Mouse (Mus musculus) heart, embryonic 10.5 days (tissue): ENCODE results near the gene Midn. TPM values are rescaled to one million over a fixed set of nuclear protein-coding genes. Genes with fewer than 3 reads are reported as not detected.
A peak's percentile ranks its signal among the peaks of the same experiment; 100 is the strongest.

Experiments used
- DNase-seq: peaks from one replicate; pipeline ENCODE4 v3.0.0-alpha.2; 2017; ENCODE audit warnings: low spot score
- H3K27ac ChIP-seq: fragments of 300-500 bp; sonication (generic); 2 replicates; pipeline ENCODE4 v1.5.1; 2016; ENCODE audit warnings: mild to moderate bottlenecking
- H3K27me3 ChIP-seq: fragments of 300-500 bp; sonication (generic); 2 replicates; pipeline ENCODE4 v1.6.1; 2016; ENCODE audit warnings: mild to moderate bottlenecking; ENCODE audit not compliant: poor library complexity, insufficient read depth, severe bottlenecking
- H3K36me3 ChIP-seq: fragments of 300-500 bp; sonication (generic); 2 replicates; pipeline ENCODE4 v1.6.1; 2016; ENCODE audit warnings: mild to moderate bottlenecking, moderate library complexity
- H3K4me1 ChIP-seq: fragments of 300-500 bp; sonication (generic); 2 replicates; pipeline ENCODE4 v1.6.1; 2016; ENCODE audit warnings: mild to moderate bottlenecking
- H3K4me3 ChIP-seq: fragments of 300-500 bp; sonication (generic); 2 replicates; pipeline ENCODE4 v1.5.1; 2016; ENCODE audit warnings: mild to moderate bottlenecking, moderate library complexity
- H3K9me3 ChIP-seq: fragments of 300-500 bp; sonication (generic); 2 replicates; pipeline ENCODE4 v1.6.1; 2016; ENCODE audit warnings: mild to moderate bottlenecking, moderate library complexity
- WGBS: fragments of 180-500 bp; shearing (Covaris S2); methylation state at CpG from one replicate; pipeline ENCODE4 v1.1.7; 2016; 5-methylcytosine and 5-hydroxymethylcytosine counted together
- polyA plus RNA-seq: library from polyadenylated mRNA; unstranded; fragments of >200 nt; fragmentation: Nextera tagmentation; extraction: Ambion mirVana; gene quantifications from 2 replicates; pipeline ENCODE4 v1.2.1, GENCODE M21; 2016

Gene Midn
- polyA plus RNA-seq, 1 experiment from 2014 or later = 24.4 TPM

DNA sequence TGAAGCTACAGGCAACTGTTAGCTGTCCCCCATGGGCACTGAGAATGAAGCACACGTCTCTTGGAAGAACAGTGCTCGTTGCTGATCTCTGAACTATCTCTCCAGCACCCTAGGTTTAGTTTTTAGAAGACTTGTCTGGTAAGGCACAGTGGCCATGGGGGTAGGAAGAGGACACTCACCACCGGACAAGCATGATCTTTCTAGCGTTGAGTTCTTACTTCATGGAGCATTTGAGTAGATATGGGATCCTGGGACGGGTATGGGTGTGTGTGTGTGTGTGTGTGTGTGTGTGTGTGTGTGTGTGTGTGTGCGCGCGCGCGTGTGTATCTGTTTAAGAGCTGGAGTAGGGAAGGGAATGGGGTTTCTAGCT, 7.4 kb upstream of the Midn start, which contains the start of gene Cbarp:
TSS of gene Cbarp (minus strand) at position 170 of the 370 bp plus-strand sequence.
- WGBS = 73% methylated on average over 10 of the region's 10 CpGs
- no peak for DNase-seq
- Histone ChIP-seq H3K4me3 (peak within 1 kb of the TSS; percentile 85), H3K27ac (peak within 1 kb of the TSS; percentile 94), H3K27me3 (peaks cover 36% of the 10 kb centered on the region), H3K9me3 (no peaks in the 10 kb centered on the region), H3K4me1 (peaks cover 70% of the 10 kb centered on the region), H3K36me3 (peaks cover 30% of the 10 kb centered on the region)

DNA sequence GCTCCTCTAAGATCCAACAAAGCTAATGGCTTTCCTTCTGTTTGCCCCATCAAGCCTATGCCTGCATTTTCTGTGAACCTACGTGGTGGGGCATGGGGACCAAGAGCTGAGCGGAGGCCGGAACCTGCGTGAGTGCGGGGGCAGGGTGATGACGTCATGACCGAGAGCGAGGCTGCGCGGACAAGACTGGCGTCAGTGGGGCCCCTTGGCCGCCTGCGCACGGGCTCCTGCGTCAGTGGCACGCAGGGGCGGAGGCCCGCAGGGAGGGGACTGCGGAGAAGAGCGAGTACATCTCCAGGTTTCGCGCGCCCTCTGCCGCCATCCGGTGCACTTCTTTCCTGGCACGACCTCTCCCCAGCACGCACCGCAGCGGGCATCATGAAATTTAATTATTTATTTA, 6.8 kb upstream of the Midn start:
- Histone ChIP-seq H3K9me3 (no peaks in the 10 kb centered on the region), H3K27ac (peak overlapping the region; percentile 94), H3K4me3 (peak overlapping the region; percentile 85), H3K4me1 (peaks cover 74% of the 10 kb centered on the region), H3K27me3 (peaks cover 30% of the 10 kb centered on the region), H3K36me3 (peaks cover 31% of the 10 kb centered on the region)
- DNase-seq = peak; percentile 98
- WGBS = under 1% methylated on average over 29 of the region's 29 CpGs

- peak overlapping the region; percentile 94 for H3K27ac ChIP-seq
- peaks cover 38% of the 10 kb centered on the region for H3K36me3 ChIP-seq
- H3K4me1 ChIP-seq = peaks cover 74% of the 10 kb centered on the region
- H3K4me3 ChIP-seq = peak overlapping the region; percentile 85
- under 1% methylated on average over 43 of the region's 43 CpGs for WGBS
- DNase-seq = peak; percentile 99
- no peaks in the 10 kb centered on the region for H3K9me3 ChIP-seq
- H3K27me3 ChIP-seq = peaks cover 23% of the 10 kb centered on the region
Observed at GRCm38 (mm10) chr10:80141786-80142529, 6.1 kb upstream of the Midn start.

DNA sequence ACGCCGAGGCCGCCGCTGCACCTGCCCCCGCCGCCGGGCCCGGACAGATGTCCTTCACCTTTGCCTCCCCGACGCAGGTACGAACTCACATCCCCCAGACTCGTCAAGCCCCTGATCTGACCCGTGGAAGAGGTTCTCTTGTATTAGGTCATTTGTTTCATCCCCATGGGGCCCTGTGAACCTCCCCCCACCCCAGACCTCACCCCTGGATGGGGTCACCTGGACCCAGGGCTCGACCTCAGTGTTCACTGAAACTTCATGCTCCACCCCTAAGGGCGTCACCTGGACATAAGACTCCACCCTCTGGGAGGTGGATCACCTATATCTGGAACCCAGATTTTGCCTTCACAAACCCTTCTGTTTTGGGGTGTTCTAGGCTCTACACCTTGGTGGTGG, 5.5 kb upstream of the Midn start:
- Histone ChIP-seq H3K4me1 (peaks cover 74% of the 10 kb centered on the region), H3K36me3 (peaks cover 38% of the 10 kb centered on the region), H3K9me3 (no peaks in the 10 kb centered on the region), H3K27me3 (peaks cover 17% of the 10 kb centered on the region), H3K4me3 (peak overlapping the region; percentile 85), H3K27ac (peak overlapping the region; percentile 94)
- DNase-seq = no peak
- under 1% methylated on average over 15 of the region's 15 CpGs for WGBS

DNA sequence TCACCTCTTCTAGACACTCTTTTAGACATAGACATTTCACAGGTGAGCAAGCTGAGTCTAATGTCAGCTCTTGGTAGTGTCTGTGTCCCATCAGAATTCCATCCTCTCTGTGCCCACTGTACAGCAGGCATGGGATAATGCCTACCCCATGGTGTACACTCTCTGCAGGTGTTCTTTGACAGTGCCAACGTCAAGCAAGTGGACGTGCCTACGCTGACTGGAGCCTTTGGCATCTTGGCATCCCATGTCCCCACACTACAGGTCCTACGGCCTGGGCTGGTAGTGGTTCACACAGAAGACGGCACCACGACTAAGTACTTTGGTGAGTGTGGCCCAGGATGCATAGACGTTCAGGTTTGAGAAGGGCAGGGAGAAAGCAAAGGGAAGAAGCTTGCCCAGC, 4.4 kb upstream of the Midn start:
- DNase-seq = no peak
- Histone ChIP-seq H3K36me3 (peaks cover 38% of the 10 kb centered on the region), H3K4me1 (peaks cover 71% of the 10 kb centered on the region), H3K27me3 (peaks cover 6% of the 10 kb centered on the region), H3K4me3 (peak overlapping the region; percentile 30; the same call in 1 of the 2 replicates), H3K9me3 (no peaks in the 10 kb centered on the region), H3K27ac (no peak overlapping the region)
- 96% methylated on average over 7 of the region's 7 CpGs for WGBS

DNA sequence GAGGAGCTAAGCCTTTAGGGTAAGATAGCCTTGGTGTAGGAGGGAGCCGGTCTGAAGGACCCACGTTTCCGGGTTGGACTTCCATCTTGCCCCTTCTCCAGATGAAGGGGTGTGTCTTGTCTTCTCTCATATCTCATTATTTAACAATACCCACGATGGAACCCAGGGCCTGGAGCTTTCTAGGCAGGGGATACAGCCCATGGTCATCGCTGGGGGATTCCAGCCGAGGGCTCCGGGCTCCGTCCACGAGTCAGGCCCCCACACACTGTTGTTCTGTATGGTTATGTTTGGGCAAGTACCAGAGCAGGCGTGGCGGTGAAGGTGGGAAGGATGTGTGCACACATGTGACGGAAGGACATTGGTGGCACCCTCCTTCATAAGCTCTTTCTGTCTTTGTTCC, 3.9 kb upstream of the Midn start:
- Histone ChIP-seq H3K4me1 (peaks cover 66% of the 10 kb centered on the region), H3K36me3 (peaks cover 38% of the 10 kb centered on the region), H3K27me3 (peaks cover 4% of the 10 kb centered on the region; the same call in 1 of the 2 replicates), H3K9me3 (no peaks in the 10 kb centered on the region), H3K27ac (no peak overlapping the region), H3K4me3 (peak overlapping the region; percentile 30; the same call in 1 of the 2 replicates)
- no peak for DNase-seq
- 92% methylated on average over 12 of the region's 12 CpGs for WGBS

DNA sequence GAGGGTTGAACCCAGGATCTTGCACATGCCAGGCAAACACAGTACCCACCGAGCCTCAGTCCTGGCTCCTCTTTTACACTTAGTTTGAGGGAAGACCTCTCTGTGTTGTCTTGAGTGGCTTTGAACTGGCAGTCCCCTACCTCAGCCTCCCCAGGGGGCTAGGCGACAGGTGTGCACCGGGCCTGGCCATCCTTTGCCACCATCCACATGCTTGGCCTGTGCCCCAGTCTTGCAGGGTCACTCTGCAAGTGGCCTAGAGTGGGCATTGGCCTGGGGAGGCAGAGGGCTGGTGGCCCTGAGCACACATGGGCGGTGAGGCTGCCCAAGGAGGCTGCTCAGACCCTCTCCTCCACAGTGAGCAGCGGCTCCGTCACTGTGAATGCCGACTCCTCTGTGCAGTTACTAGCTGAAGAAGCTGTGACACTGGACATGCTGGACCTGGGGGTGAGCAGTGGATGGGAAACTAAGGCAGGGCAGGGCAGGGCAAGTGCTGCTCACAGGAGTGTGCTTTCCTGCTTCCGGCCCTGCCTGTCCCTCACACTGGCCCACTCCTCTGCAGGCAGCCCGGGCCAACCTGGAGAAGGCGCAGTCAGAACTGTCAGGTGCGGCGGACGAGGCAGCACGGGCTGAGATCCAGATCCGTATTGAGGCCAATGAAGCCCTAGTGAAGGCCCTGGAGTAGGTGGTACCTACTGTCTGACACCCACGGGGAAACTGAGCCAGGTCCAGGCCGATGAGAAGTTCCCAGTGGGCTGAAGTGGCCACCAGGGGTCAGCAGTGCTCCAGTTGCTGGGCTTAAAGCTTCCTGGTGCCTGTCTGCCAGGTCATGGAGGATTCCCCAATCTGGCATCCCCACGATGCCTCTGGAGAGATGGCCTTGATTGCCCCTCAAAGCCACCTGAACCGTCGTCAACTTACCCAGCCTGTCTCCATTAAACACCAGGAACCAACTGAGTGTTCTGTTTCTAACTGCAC, 2.9 kb upstream of the Midn start:
- 73% methylated on average over 20 of the region's 20 CpGs for WGBS
- Histone ChIP-seq H3K4me3 (peak overlapping the region; percentile 98; the same call in 1 of the 2 replicates), H3K27ac (peak overlapping the region; percentile 99), H3K36me3 (peaks cover 45% of the 10 kb centered on the region), H3K9me3 (no peaks in the 10 kb centered on the region), H3K27me3 (no peaks in the 10 kb centered on the region), H3K4me1 (peaks cover 60% of the 10 kb centered on the region)
- DNase-seq = no peak

DNA sequence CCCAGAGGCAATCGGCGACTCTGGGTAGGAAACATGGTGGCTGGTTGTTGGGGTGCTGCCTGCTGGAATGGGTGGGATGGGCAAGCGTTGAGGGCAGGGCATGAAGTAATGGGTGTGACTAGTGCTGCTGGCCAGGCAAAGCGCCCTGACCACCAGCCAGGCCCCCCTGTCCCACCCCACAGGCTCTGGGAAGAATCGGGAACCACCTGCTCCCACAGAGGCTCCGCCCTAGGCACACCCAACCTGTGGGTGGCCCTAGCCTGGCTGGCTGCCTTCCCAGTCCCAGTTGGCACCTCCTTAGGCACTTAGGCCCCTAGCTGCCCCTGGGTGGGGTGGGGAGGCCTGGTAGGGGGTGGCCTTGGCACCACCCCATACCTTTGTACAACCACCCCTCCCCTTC, 2.2 kb upstream of the Midn start:
- Histone ChIP-seq H3K4me1 (peaks cover 62% of the 10 kb centered on the region), H3K4me3 (peak overlapping the region; percentile 98), H3K27ac (peak overlapping the region; percentile 99), H3K9me3 (no peaks in the 10 kb centered on the region), H3K27me3 (no peaks in the 10 kb centered on the region), H3K36me3 (peaks cover 52% of the 10 kb centered on the region)
- no peak for DNase-seq
- 91% methylated on average over 6 of the region's 6 CpGs for WGBS

DNA sequence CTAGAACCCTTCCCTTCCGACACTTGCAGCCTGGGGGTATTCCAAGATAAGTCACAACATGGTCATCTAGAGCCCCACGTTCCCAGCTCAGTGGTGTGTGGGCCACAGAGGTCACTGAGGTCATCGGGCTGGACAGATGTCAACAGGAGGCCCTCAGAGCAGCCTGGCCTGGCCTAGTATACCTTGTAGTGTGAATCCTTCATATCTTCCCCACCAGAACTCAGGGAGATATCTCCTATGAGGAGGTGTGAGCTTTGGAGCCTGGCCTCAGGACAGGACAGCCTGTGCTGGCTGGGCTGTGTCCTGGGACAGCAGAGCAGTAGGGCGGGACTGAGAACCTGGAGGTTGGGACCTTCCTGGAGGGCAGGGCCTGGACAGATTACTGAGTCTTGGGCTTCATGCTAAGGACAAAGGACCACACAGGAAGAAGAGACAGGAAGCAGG, 1.5 kb upstream of the Midn start:
- no peaks in the 10 kb centered on the region for H3K27me3 ChIP-seq
- peak overlapping the region; percentile 99 for H3K27ac ChIP-seq
- WGBS = 54% methylated on average over 4 of the region's 4 CpGs
- no peaks in the 10 kb centered on the region for H3K9me3 ChIP-seq
- H3K4me1 ChIP-seq = peaks cover 58% of the 10 kb centered on the region
- DNase-seq = no peak
- H3K4me3 ChIP-seq = peak overlapping the region; percentile 98
- peaks cover 59% of the 10 kb centered on the region for H3K36me3 ChIP-seq

GRCm38 (mm10) chr10:80147146-80147718, 840 bp upstream of the Midn start:
- Histone ChIP-seq H3K4me3 (peak overlapping the region; percentile 98), H3K4me1 (peaks cover 62% of the 10 kb centered on the region), H3K27me3 (no peaks in the 10 kb centered on the region), H3K9me3 (no peaks in the 10 kb centered on the region), H3K27ac (peak overlapping the region; percentile 99), H3K36me3 (peaks cover 66% of the 10 kb centered on the region)
- 56% methylated on average over 5 of the region's 5 CpGs for WGBS
- DNase-seq = peak; percentile 92

- Histone ChIP-seq H3K4me1 (peaks cover 66% of the 10 kb centered on the region), H3K27me3 (no peaks in the 10 kb centered on the region), H3K36me3 (peaks cover 75% of the 10 kb centered on the region)
Observed at GRCm38 (mm10) chr10:80148610-80149290, 678 bp downstream of the Midn start.

More at GRCm38 (mm10) chr10:80148610-80149290, 678 bp downstream of the Midn start:
- Histone ChIP-seq H3K9me3 (no peaks in the 10 kb centered on the region), H3K27ac (peak overlapping the region; percentile 99), H3K4me3 (peak overlapping the region; percentile 98)
- peak; percentile 95 for DNase-seq
- under 1% methylated on average over 57 of the region's 57 CpGs for WGBS
